Mouse (Mus musculus) heart, adult 2 months (tissue): ENCODE results near the gene Bcl10.

Source experiments
- CTCF ChIP-seq: fragments of 200-600 bp; IDR thresholded peaks from 2 replicates; pipeline ENCODE4 v1.8.1; 2022; ENCODE audit warnings: antibody characterized with exemption, mild to moderate bottlenecking, moderate library complexity
- EP300 ChIP-seq: fragments of 200-500 bp; IDR thresholded peaks from 2 replicates; pipeline ENCODE4 v1.6.1; 2011; ENCODE audit warnings: low read depth, low read length, control low read depth; ENCODE audit not compliant: insufficient read depth
- POLR2A ChIP-seq: fragments of 200-500 bp; IDR thresholded peaks from 2 replicates; pipeline ENCODE4 v1.6.1; 2011; ENCODE audit warnings: mild to moderate bottlenecking, low read depth, low read length, control low read depth; ENCODE audit not compliant: insufficient read depth

GRCm38 (mm10) chr3:145883233-145883632, 39.4 kb upstream of the Bcl10 start:
- TF ChIP-seq CTCF (no peak), EP300 (no peak), POLR2A (no peak)
